Mouse (Mus musculus) R1 (cell line): ENCODE results near the gene Prok2.

Experiments used
- DNase-seq: peaks from one replicate; pipeline ENCODE4 v3.0.0-alpha.2; 2018; ENCODE audit warnings: low read depth, low spot score

Prok2 gene

DNA sequence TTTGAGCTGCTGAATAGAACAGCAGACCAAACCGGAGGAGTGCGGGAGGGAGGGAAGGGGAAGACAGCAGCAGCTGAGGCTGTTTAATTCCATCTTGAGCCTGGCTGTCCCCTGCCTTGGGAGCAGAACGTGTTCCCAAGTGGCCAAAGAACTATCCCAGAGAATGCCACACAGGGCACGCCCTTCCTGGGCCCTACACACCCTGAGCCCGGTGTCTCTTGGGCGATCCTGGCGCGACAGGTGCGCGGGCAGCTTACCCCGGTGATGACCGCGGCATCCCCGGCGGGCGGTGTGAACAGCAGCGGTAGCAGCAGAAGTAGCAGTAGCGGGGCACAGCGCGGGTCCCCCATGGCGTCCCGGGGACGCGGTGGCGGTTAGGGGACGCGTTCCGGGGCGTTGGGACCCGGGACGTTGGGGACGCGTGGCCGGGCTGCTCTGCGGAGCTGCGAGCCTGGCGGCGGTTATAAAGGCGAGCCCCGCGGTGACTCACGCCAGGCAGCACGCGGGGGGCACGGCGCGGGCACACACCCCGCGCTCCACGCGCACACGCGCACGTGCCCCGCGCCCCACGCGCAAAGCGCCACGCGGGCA lies at the start of gene Prok2:
TSS of gene Prok2 (minus strand) at position 422 of the 591 bp plus-strand sequence.
- DNase-seq, result peak; percentile 28

DNA sequence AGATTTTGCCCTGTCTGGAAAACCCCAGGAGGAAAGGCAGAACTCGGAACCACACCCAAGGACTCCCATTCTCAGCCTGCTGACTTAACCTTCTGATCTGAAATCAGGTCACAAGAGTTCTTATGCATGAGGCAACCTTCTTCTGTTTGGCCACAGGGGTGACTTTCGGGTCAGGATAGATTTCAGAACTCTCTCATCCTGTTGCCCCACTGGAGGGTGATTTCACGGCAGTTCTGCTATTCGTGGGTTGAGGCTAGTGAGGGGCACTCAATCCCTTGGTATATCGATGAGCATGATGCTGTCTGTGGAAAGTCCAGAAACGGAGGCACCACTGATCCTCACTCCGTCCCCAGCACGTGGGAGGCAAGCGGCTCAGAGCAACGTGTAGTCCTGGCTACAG lies 48.5 kb upstream of the Prok2 start:
- peak; percentile 16 for DNase-seq

GRCm38 (mm10) chr6:99768495-99768894 lies 42.3 kb upstream of the Prok2 start:
- DNase-seq, result no peak

DNA sequence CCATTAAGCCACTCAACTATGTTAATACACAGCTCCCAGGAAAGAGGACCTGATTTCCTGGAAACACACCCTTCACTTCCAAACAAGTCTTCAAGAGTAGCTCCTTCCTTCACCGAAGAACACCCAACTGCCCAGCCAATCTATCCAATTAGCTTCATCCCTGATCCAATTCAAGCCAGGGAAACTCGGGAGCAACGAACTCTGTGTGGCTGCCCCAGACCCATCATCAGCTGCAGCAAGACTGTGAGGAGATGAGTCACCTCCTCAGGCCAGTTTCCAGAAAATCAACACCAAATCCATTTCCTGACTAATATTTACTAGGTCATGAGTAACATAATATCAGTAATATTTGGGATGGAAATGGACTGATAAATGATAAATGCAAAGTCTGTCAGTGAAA lies 38.7 kb upstream of the Prok2 start:
- no peak for DNase-seq

- no peak for DNase-seq
Observed at GRCm38 (mm10) chr6:99762069-99762985, 36.1 kb upstream of the Prok2 start.

- DNase-seq, result no peak
Observed at GRCm38 (mm10) chr6:99756105-99756504, 29.9 kb upstream of the Prok2 start.

GRCm38 (mm10) chr6:99751308-99751707 lies 25.1 kb upstream of the Prok2 start:
- no peak for DNase-seq

DNA sequence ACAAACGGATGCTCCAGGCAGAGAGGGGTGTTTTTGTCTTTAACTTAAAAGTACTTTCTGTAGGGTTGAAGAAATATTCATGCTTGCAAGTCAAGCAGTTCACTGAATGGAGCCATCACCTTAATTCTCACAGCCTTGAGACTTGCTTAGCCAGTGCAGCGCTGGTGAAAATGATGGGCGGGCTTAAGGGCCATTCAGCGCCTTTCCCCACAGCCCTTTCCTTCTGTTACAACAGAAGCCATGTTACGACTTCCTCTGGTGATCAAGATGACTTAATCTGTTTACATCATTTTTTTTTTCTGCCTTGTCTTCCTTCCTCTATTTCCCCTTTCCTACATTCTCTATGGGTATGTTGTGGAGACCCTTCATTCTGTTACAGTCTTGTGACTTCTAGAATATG lies 20.1 kb upstream of the Prok2 start:
- DNase-seq, result no peak

GRCm38 (mm10) chr6:99742866-99743265 lies 16.7 kb upstream of the Prok2 start:
- DNase-seq, result peak; percentile 86

DNA sequence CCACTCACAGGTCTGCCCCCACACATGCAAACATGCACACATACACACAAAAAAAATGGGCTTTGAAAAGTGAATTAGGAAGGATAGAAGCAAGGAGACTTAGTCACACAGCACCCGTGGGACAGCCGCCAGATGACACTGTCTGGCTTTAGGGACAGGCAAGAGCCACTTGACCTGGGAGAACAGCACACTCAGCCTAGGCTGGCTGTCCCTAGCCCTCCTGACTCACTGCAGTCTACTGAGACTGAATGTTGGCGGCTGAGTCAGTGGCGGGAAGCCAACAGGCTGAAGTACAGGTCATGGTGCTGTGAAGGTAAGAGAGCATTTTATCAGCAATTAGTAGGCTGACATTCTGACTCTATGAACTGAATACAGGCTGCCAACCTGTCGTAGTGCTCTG lies 8.5 kb upstream of the Prok2 start:
- no peak for DNase-seq

GRCm38 (mm10) chr6:99732673-99733072 lies 6.5 kb upstream of the Prok2 start:
- no peak for DNase-seq

DNA sequence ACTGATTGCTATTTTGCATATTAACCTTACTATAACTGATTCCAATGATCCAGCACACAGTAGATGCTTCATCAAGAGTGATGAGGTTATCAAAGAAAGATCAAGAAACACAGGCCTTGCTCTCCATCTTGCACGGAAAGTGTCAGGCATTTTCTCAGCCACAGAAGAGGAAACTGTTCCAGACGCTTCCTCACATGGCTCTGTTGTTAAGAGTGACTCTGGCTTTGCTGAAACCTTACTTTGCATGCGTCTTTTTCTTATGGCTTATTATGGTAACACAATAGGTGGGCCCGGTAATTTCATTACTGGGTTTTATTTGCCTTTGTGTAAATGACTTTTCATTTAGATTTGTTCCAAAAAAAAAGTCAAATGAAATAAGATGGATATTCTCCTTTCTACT lies 5.7 kb upstream of the Prok2 start:
- no peak for DNase-seq

- DNase-seq, result no peak
Observed at GRCm38 (mm10) chr6:99729853-99730252, 3.7 kb upstream of the Prok2 start.

- DNase-seq, result peak; percentile 44
Observed at GRCm38 (mm10) chr6:99726576-99727303, 548 bp upstream of the Prok2 start.

DNA sequence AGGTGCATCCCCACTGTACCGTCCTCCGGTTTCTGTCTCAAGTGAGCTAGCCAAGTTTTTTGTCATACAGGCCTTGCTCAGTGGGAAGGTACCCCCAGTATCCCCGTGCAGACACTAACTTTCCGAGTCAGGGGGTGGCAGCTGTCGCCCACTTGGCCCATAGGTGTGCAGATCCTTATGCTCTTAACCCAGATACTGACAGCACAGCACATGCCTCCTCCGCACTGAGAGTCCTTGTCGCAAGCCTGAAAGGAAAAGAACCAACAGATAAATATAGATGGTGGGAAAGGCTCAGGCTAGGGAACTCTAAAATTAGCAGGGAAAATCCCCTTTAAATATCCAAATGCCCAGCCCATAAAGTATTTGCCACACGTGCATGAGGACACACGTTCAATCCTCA lies 3.8 kb downstream of the Prok2 start:
- no peak for DNase-seq

GRCm38 (mm10) chr6:99721032-99721431 lies 5.2 kb downstream of the Prok2 start:
- no peak for DNase-seq

DNA sequence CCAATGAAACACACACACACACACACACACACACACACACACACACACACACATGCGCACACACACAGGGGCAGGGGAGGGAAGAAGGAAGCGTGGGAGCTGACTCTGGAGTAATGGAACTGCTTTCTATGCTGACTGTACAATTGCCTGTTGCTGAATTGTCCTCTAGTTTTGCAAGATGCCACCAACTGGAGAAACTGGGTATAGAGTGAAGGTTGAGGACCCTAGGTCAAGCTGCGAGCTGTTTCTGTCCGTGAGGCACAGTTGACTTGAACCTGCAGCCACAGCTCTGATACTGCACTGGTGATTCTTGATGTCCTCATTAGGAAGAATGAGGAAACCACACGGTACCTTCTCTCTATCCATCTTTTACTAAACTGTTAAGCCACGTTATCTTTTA lies 10.3 kb downstream of the Prok2 start:
- DNase-seq, result peak; percentile 16

DNA sequence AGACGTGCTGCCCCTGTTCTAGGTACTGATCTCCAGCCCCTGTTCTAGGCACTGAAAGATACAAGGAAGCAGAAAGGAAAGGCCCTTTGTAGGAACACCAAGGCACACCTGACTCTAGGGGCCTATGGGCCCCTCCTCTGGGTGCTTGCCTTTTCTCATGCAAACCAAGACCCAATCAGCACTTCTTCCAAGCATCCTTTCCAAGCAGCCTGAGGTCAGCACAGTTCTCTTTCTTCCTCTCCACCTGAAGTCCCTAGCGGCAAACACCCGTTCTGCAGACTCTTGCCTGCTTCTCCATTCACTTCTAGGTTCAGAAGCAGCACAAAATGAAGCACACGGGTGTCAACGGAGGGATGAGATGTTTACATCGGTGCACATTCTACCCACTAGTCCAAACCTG lies 11.0 kb downstream of the Prok2 start:
- DNase-seq, result peak; percentile 57

DNA sequence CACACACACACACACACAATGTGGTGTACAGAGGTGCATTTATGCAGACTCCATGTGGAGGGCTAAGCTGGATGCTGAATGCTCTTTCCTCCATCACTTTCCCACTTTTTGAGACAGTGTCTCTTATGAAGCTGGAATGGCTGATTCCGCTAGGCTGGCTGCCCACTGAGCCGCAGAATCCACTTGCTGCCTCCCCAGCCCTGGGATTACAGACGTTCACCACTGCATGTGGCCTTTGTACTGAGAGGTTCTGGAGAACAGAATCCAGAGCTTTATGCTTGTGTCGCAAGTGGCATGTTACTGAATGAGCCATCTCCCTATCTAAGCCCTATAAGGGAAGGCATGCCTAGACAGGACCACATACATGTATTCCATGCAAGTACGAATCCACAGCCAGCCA lies 12.9 kb downstream of the Prok2 start:
- DNase-seq, result no peak

- DNase-seq, result peak; percentile 50
Observed at GRCm38 (mm10) chr6:99711576-99712101, 14.6 kb downstream of the Prok2 start.

DNA sequence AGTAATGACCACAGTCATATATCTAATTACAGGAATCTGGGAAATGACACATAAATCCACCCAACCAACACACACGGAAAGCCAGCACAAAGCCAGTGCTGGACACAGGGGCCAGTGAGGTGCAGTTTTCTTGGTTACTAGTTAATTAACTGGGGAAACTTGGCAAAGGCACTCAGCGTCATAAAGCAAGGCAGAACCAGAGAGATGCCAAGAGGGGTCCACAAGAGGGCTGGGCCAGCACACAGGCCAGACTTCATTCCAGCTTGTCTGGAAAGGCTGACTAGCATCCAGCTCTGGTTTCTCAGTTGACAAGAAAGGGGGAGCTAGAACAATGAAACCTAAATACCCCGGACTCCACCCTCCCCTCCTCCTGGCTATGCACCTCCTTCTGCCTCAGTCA lies 25.7 kb downstream of the Prok2 start:
- DNase-seq, result no peak
